Mouse (Mus musculus): Measurements from ENCODE around the gene Uaca. TPM values are rescaled to one million over a fixed set of nuclear protein-coding genes. Genes with fewer than 3 reads are reported as not detected.

Uaca gene
- total RNA-seq, 2 experiments from 2014 or later, result 119 to 145 TPM

DNA sequence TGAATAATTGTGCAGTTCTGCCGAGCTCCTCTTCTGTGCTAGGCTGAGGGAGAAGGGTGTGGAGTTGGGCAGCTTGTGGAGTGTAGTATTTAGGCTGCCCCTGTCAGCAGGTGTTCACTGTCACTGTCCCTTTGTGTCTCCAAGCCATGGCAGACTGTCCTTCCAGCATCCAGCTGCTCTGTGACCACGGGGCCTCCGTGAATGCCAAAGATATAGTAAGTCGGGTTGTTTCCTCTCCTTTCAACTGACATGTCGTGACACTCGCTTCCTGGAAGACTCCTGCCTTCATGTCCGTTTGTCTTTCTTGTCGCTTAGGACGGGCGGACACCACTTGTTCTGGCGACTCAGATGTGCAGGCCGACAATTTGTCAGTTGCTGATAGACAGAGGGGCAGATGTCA lies 55.6 kb downstream of the Uaca start:
- H3K27ac ChIP-seq, result peak overlapping the region; percentile 85
- intact Hi-C loops (cut with DNase I), result no loop called here
- DNase-seq, result no peak
- H3K4me3 ChIP-seq, result no peak overlapping the region; the same call in 1 of the 2 replicates
- no peak for TF ChIP-seq CTCF (IDR thresholded peaks at IDR 0.05)

DNA sequence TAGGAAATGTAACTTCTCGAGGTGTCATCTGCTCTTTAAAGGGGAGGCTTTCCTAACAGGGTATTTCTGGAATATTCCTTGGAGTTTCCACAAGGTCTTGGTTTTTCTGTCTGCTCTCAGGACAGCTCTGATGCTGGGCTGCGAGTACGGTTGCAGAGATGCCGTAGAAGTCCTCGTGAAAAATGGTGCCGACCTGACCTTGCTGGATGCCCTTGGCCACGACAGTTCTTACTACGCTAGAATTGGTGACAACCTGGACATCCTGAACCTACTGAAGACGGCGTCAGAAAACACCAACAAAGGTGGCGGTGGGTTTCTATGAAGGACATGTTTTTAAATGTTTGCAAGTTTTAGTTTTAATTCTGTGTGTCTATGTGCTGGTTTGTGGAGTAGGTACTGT lies 59.9 kb downstream of the Uaca start:
- intact Hi-C loops (cut with DNase I), result no loop called here
- TF ChIP-seq CTCF (IDR thresholded peaks at IDR 0.05), result no peak
- Histone ChIP-seq H3K4me3 (no peak overlapping the region), H3K27ac (no peak overlapping the region)
- DNase-seq, result no peak

DNA sequence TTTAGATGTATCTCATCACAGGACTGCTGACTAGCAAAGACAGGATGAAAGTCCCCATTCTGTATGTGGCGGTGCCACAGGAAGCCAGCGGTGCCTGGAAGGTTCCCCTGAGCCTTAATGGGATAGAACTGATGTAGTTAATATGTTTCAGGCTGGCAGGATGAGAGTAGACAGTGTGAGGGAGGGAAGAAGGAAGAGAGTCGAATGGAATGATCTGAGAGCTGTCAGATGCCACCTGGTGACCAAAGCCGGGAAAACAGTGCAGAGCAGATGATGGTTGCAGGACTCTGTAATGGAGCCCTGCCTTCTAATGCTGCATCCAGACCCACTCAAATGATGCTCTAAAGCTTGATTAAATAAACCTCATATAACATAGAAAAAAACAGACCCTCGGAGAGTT lies 63.5 kb downstream of the Uaca start:
- peak; percentile 75 for DNase-seq
- intact Hi-C loops (cut with DNase I), result loop anchor here (1.0 to 2.0 kb wide), 3 partner anchors 39 to 140 kb away; partner anchors contain the start of gene Uaca
- Histone ChIP-seq H3K27ac (no peak overlapping the region; the same call in 1 of the 2 replicates), H3K4me3 (no peak overlapping the region)
- peak; percentile 83 for TF ChIP-seq CTCF (IDR thresholded peaks at IDR 0.05)

DNA sequence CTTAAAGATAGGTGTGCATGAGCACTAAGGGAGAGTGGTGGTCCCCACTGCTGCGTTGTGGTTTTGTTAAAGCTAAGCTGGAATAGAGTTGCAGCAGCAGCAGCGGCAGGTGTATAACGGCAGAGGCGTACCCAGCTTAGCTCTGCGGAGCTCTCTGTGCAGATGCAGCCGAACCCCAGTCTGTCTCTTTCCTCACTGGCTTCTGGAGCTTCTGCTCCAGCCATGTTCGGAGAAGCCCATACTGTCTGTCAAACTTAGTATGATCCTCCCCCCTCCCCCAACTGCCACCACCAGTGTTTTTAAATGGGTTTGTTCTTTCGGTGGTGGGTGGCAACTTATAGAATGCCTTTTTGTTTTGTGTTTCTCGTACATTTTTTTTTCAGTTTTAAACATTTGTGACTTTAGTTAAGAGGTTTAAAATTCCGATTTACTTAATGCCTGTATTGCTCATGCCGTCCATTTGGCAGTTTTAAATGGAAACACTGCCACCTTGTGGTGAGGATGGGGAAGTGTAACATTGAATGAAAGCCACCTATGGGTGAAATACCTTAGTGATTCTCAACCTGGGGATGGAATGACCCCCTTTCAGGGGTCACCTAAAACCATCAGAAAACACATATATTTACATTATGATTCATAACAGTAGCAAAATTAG lies 64.1 kb downstream of the Uaca start:
- 0 out of 2 replicates have a peak overlapping the region, but pooled peaks have one; percentile 19 for H3K4me3 ChIP-seq
- intact Hi-C loops (cut with DNase I), result loop anchor here (1.0 to 2.0 kb wide), 3 partner anchors 39 to 140 kb away; partner anchors contain the start of gene Uaca
- peak; percentile 88 for TF ChIP-seq CTCF (IDR thresholded peaks at IDR 0.05)
- peak overlapping the region; percentile 16; the same call in 1 of the 2 replicates for H3K27ac ChIP-seq
- DNase-seq, result no peak

DNA sequence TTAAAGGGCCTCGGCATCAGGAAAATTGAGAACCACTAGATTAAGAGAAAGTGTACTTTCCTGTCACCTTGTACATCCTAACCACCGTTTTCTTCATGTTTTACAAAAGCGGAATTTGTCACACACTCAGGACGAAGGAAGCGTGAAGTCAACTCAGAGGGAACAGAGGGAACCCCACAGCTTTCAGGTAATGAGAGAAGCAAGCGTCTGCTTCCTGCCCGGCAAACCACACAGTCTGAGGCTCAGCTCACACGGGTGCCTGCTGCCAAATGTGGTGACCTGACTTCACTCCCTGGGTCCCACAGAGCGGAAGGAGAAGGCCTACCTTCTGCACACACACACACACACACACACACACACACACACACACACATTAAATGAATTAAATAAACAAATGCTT lies 64.7 kb downstream of the Uaca start:
- DNase-seq, result no peak
- intact Hi-C loops (cut with DNase I), result loop anchor here (1.0 to 2.0 kb wide), 2 partner anchors 64 to 103 kb away; partner anchors contain the start of gene Uaca
- no peak for TF ChIP-seq CTCF (IDR thresholded peaks at IDR 0.05)
- H3K4me3 ChIP-seq, result no peak overlapping the region
- H3K27ac ChIP-seq, result no peak overlapping the region

DNA sequence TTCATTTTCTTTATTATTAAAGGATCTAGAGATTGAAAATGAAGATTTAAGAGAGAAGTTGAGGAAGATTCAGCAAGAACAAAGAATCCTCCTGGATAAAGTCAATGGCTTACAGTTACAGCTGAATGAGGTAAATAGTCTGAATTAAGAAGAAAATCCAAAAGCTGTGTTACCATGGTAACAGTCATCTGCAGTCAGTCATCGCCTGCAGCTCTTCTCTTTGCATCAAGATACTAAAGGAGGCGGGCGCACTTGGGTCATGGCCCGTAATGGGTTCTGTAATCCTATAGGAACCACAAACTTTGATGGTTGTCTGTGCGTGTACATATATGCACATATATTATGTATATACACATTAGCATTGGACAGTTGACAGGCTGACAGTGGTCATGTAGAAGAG lies 66.7 kb downstream of the Uaca start:
- Histone ChIP-seq H3K27ac (no peak overlapping the region), H3K4me3 (no peak overlapping the region)
- intact Hi-C loops (cut with DNase I), result no loop called here
- no peak for TF ChIP-seq CTCF (IDR thresholded peaks at IDR 0.05)
- DNase-seq, result no peak

DNA sequence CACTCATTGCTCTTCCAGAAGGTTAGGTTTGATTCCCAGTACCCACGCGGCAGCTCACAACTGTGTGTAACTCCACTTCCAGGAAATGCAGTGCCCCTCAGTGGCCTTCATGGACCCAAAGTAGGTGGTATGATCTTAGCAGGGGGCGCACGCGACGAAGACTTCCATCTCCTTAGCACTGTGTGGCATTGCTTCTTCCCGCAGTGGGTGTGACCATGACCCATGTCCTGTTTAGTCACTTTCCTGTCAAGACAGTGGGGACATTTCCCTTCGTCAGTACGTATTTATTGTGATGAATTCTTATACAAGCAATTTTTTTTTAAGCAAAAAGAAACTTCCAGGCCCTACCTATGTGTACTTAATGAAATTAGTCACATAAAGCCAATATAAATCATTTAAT lies 70.3 kb downstream of the Uaca start:
- peak overlapping the region; percentile 86 for H3K27ac ChIP-seq
- H3K4me3 ChIP-seq, result no peak overlapping the region
- no peak for DNase-seq
- TF ChIP-seq CTCF (IDR thresholded peaks at IDR 0.05), result no peak
- intact Hi-C loops (cut with DNase I), result no loop called here

DNA sequence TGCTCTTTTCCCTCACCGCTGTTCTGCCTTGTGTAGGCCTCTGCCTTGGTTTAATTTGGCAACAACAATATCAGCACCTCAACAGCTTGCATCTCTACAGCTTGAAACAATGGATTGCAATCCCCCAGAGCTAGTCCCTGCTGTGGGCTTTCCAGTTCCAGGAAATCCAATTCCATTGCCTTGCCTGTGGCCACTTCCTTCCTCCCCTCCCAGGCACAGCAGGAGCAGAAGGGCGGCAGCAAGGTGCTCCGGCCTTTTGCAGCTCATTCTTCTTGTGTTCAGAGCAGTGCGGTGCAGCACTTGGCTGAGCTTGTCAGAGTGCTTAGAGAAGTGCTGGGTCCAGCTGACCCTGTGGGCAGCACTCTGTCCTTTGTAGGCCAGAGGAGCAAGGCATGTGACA lies 71.5 kb downstream of the Uaca start:
- peak overlapping the region; percentile 64 for H3K4me3 ChIP-seq
- no peak for DNase-seq
- intact Hi-C loops (cut with DNase I), result no loop called here
- peak overlapping the region; percentile 86 for H3K27ac ChIP-seq
- TF ChIP-seq CTCF (IDR thresholded peaks at IDR 0.05), result no peak

DNA sequence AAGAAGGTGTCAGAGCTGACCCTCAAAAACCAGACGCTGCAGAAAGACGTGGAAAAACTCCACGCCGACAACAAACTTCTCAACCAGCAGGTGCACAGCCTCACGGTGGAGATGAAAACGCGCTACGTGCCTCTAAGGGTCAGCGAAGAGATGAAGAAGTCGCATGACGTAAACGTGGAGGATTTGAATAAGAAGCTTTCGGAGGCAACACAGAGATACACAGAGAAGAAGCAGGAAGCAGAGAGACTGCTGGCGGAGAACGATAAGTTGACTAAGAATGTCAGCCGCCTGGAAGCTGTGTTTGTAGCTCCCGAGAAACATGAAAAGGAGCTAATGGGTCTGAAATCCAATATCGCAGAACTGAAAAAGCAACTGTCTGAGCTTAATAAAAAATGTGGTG lies 76.1 kb downstream of the Uaca start:
- Histone ChIP-seq H3K4me3 (peak overlapping the region; percentile 21), H3K27ac (peak overlapping the region; percentile 57; the same call in 1 of the 2 replicates)
- intact Hi-C loops (cut with DNase I), result no loop called here
- no peak for TF ChIP-seq CTCF (IDR thresholded peaks at IDR 0.05)
- DNase-seq, result no peak

DNA sequence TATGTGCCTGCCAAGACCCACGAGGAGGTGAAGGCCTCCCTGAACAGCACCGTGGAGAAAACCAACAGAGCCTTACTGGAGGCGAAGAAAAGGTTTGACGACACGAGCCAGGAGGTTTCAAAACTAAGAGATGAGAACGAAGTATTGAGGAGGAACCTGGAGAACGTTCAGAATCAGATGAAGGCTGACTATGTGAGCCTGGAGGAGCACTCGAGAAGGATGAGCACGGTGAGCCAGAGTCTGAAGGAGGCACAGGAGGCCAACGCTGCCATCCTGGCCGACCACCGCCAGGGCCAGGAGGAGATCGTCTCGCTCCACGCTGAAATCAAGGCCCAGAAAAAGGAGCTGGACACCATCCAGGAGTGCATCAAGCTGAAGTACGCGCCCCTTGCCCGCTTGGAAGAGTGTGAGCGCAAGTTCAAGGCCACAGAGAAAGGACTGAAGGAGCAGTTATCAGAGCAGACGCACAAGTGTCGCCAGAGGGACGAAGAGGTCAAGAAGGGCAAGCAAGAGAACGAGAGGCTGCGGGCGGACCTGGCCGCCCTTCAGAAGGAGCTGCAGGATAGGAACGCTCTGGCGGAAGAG lies 76.7 kb downstream of the Uaca start:
- Histone ChIP-seq H3K4me3 (peak overlapping the region; percentile 50), H3K27ac (peak overlapping the region; percentile 57; the same call in 1 of the 2 replicates)
- intact Hi-C loops (cut with DNase I), result no loop called here
- TF ChIP-seq CTCF (IDR thresholded peaks at IDR 0.05), result no peak
- DNase-seq, result no peak

DNA sequence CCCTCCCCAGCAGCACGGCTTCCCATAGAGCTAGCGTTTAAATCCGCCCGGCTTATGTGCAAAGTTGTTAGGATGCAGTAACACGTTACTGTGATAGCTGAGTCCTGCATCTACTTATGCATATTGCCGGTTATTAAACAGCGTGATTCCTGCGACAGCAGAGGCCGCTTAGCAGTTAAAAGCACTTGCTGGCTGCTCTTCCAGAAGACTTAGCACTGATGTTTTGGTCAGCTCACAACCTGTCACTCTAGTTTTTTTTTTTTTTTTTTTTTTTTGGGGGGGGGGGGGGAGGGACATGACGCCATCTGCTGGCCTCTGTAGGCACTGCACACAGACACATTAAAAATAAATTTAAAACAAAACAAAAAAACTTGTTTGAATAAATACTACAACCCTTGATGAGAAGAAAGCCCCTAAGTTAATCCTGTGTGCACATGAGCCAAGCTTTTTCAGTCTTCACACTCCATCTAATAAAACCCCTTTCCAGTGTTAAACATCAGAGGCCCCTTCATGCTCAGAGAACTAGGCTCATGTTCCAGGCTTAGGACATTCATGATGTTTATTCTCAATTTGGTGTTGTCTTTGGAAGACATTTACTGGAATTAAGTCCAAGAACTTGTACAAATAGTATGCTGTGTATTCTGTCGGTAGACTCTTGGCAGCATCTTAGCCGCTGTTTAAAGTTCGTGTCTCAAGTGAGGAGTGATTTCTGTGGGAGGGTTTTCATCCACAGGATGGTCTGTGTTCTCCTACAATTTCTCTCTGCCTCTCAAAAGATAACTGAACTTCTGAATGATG lies 79.1 kb downstream of the Uaca start:
- intact Hi-C loops (cut with DNase I), result no loop called here
- TF ChIP-seq CTCF (IDR thresholded peaks at IDR 0.05), result peak; percentile 67
- Histone ChIP-seq H3K27ac (no peak overlapping the region), H3K4me3 (peak overlapping the region; percentile 50)
- no peak for DNase-seq

DNA sequence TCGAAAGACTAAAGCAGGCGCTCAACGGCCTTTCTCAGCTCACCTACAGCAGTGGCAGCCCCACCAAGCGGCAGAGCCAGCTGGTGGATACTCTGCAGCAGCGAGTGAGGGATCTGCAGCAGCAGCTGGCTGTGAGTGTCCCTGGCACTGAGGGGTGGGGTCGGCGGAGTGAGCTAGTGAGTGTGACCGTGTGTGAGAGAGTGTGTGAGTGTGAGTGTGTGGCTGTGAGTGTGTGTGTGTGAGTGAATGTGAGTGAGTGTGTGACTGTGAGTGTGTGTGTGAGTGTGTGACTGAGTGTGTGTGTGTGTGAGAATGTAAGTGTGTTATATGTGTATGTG lies 79.7 kb downstream of the Uaca start:
- Histone ChIP-seq H3K27ac (no peak overlapping the region), H3K4me3 (peak overlapping the region; percentile 50)
- no peak for DNase-seq
- no peak for TF ChIP-seq CTCF (IDR thresholded peaks at IDR 0.05)
- intact Hi-C loops (cut with DNase I), result no loop called here

DNA sequence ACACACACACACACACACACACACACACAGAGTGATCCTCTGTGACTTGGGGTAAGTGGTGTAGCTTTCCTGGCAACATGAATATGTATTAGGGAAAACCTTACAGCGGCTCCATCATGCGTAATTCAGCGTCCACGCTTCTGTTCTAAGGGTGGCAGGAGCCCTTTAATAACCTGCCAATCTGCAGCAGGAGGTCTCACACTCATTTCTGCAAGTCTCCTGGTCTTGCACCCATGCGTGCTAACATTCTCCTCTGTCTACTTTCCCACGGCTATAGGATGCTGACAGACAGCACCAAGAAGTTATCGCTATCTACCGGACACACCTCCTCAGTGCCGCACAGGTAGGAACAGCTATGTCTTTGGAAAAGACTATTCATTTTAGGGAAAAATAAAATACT lies 81.7 kb downstream of the Uaca start:
- H3K27ac ChIP-seq, result no peak overlapping the region
- no peak overlapping the region for H3K4me3 ChIP-seq
- TF ChIP-seq CTCF (IDR thresholded peaks at IDR 0.05), result no peak
- intact Hi-C loops (cut with DNase I), result no loop called here
- no peak for DNase-seq
